Mouse (Mus musculus) c-Kit-positive CD71-negative TER-119-negative erythroid progenitor cells, embryonic 14.5 days (primary cell): ENCODE data around the gene Tm9sf2.

ENCODE experiments used
- DNase-seq: peaks from one replicate; pipeline ENCODE4 v3.0.0-alpha.2; 2013; ENCODE audit warnings: low read depth

Gene Tm9sf2

GRCm38 (mm10) chr14:122179262-122179661, 72.4 kb downstream of the Tm9sf2 start:
- DNase-seq = no peak

DNA sequence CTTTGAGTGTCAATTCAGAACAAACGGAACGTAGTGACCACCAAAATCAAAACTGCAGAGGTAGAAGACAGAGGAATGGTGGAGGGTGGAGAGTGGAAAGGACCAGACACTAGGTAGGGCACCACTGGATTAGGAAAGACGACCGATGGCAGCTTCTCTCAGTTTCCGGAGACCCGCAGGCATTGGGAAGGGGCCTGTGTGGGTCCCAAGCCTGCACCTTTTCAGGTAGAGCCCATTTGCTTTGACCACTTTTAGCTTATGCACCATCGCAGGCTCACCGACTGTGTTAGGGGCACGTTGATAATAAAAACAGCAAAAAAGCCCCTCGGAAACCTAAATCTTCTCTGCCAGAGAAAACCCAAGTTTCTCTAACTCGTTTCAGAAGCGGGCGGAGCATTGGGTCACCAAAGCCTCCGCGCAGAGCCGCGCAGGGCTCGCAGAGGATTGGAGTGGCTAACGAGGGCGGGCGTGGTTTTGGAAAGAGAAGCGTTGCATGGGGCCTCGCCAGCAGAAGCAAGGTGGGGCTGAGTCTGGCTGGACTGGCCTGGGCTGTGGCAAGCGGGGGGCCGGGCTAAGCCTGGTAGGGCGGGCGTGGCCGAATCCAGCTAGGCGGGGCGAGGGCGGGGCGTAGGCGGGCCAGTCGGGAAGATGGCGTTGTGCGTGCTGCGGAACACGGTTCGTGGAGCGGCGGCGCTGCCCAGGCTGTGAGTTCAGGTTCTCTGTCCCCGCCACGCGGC, 74.4 kb downstream of the Tm9sf2 start, which contains the start of gene Clybl:
Gene Clybl, plus strand, starts transcription at position 627 of the 737 bp plus-strand sequence.
- peak; percentile 82 for DNase-seq

DNA sequence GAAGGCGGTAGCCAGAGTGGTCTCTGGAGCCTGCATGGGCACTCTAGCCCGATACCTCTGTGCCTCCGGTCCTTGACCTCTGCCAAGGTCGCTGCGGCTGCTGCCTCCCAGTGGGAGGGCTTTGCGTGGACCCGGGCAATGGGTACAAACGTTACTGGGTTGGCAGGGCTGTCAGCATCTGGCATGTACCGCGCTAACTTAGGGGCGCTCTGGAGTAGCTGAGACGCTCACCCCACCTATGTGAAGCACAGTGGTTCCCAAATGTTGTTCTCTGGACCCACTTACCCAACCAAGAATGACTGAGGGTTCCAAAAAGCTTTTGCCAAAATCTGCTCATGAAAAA, 74.9 kb downstream of the Tm9sf2 start:
- no peak for DNase-seq

DNA sequence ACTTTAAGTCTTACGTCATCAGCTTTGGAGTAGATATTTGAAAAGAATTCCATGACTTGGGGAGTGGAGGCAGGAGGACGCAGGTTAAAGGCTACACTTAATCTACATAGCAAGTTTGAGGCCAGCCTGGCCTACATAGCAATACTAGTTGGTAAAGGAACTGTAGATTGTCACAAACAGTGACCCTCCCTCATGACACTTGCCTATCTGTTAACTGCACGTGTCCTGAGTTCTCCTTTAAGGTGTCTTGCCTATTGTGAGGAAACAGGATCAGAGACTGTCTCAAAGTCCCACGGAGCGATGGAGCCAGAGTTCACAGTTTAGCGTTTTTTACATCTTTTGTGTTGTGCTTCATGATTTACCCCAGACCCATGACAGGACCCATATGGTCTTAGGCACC, 75.4 kb downstream of the Tm9sf2 start:
- DNase-seq = no peak

DNA sequence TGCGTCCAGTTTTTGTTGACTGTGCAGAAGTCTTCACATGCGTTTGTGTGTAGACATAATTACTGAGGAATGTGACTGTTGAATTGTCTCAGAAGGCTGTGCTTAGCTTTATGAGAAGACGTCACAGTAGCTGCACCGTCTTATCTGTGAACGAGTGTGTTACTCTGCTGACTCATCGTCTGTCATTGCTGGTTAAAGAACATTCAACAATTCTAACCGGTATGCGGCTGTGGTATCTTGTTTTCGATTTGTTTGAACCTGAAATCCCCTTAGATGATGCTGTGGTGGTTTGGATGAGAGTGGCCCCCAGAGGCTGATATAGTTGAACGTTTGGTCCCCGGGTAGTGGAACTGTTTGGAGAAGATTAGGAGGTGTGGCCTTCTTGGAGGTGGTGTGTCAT, 77.1 kb downstream of the Tm9sf2 start:
- DNase-seq = peak; percentile 38

DNA sequence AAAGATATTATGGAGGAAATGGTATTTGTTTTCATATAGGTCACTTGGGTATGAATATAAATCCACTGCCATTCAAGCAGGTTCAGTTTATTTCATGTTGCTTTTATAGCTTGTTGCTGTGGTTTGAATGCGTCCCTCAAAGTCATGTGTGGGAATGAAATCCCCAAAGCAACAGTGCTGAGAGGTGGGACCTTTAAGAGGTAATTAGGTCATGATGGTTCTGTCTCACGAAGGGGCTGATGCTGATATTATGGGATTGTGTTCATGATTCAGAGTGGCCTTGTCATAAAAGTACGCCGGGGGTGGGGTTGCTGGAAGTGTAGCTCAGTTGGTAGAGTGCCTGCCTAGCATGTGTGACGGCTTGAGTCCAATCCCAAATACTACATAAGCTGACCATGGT, 81.4 kb downstream of the Tm9sf2 start:
- DNase-seq = no peak

DNA sequence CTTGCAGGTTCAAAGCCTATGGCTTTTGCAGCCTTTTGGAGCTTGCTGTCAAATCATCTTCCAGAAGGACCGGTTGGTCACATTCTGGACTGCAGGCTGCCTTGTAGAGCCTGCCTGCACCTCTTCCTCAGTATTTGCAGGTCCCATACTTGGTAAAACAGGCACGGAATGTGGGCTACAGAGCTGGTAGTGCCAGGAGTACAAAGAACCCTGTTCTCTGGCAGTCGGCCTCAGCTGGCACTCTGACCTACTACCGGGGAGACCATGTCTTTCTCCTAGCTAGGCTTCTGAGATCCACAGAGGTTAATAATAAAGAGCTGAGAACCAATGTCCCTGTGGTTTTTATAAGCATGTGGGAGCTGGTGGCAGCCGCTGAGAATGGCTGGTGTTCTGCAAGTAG, 83.1 kb downstream of the Tm9sf2 start:
- no peak for DNase-seq

GRCm38 (mm10) chr14:122190527-122190926, 83.7 kb downstream of the Tm9sf2 start:
- DNase-seq = no peak

- DNase-seq = peak; percentile 70
These were observed 84.2 kb downstream of the Tm9sf2 start for GRCm38 (mm10) chr14:122190941-122191510.

- no peak for DNase-seq
These were observed 87.8 kb downstream of the Tm9sf2 start for GRCm38 (mm10) chr14:122194630-122195029.

GRCm38 (mm10) chr14:122196851-122197250, 90.0 kb downstream of the Tm9sf2 start:
- no peak for DNase-seq

DNA sequence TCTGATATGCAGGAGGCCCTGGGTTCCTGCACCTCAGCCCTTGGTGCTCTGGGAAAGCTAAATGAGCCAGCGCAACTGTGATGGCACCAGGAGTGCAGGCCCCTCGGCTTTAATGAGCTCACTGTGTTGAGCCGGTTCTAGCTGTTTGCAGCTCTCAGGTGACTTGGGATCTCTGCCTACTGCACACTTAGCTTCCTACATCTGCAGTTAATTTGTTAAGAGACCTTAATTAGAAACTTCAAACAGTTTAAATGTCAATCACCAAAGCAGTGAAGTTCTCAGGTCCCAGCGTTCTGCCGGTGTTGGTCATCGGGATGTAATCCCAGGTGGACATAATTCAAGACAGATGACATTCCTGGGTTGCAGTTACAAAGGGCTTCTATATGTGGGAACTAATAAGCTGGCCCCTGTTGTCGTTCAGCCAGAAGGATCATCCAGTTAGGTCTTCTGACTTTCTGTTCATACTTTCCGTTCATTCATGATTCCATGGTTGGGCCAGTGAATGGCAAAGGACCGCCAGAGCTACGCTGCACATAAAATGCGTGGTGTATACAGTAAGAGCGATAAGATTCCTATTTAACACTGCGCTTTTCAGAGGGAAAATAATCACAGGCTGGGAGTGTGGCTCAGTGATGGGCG, 93.5 kb downstream of the Tm9sf2 start:
- no peak for DNase-seq

GRCm38 (mm10) chr14:122209177-122209576, 102.3 kb downstream of the Tm9sf2 start:
- DNase-seq = no peak
